Mouse (Mus musculus): ENCODE results near the gene Lrp5.

- no peak for TF ChIP-seq CTCF (IDR thresholded peaks at IDR 0.05; ENCODE audit: borderline replicate concordance, extremely low read depth, insufficient read depth, insufficient read length)
- no peak for TF ChIP-seq POLR2A (IDR thresholded peaks at IDR 0.05; ENCODE audit: borderline replicate concordance, extremely low read depth, insufficient read depth, insufficient read length, poor library complexity, severe bottlenecking)
These were observed 19.0 kb downstream of the Lrp5 start for GRCm38 (mm10) chr19:3667155-3667895.

All from brain, embryonic 14.5 days (tissue).